Mouse (Mus musculus) kidney, adult 2 months (tissue): ENCODE data around the gene Nln. TPM values are rescaled to one million over a fixed set of nuclear protein-coding genes. Genes with fewer than 3 reads are reported as not detected.
A peak's percentile ranks its signal among the peaks of the same experiment; 100 is the strongest.

Experiments used
- DNase-seq: peaks from one replicate; pipeline ENCODE4 v3.0.0; 2021
- H3K27ac ChIP-seq: fragments of 200-500 bp; 2 replicates; pipeline ENCODE4 v1.5.1; 2012; ENCODE audit warnings: low read depth, low read length, control low read depth, inconsistent platforms; ENCODE audit not compliant: insufficient read depth
- H3K27me3 ChIP-seq: fragments of 200-500 bp; replicated peaks from 2 replicates; pipeline ENCODE4 v1.6.1; 2012; ENCODE audit warnings: mild to moderate bottlenecking, moderate library complexity, low read length, inconsistent platforms; ENCODE audit not compliant: control insufficient read depth, insufficient read depth
- H3K36me3 ChIP-seq: fragments of 200-500 bp; 2 replicates; pipeline ENCODE4 v1.6.1; 2012; ENCODE audit warnings: mild to moderate bottlenecking, moderate library complexity, low read length, inconsistent platforms; ENCODE audit not compliant: control insufficient read depth, insufficient read depth
- H3K4me1 ChIP-seq: fragments of 200-500 bp; 2 replicates; pipeline ENCODE4 v1.6.1; 2011; ENCODE audit warnings: low read length; ENCODE audit not compliant: control insufficient read depth, insufficient read depth
- H3K4me3 ChIP-seq: fragments of 200-500 bp; 2 replicates; pipeline ENCODE4 v1.5.1; 2011; ENCODE audit warnings: mild to moderate bottlenecking, low read depth, low read length, control low read depth; ENCODE audit not compliant: insufficient read depth
- CTCF ChIP-seq: fragments of 200-500 bp; conservative IDR thresholded peaks from 2 replicates; pipeline ENCODE4 v1.5.1; 2011; ENCODE audit warnings: low read depth, mild to moderate bottlenecking, control low read depth, low read length, moderate library complexity, mixed read lengths; ENCODE audit not compliant: insufficient read depth, insufficient read length
- POLR2A ChIP-seq: fragments of 200-500 bp; IDR thresholded peaks from one replicate; pipeline ENCODE4 v1.6.1; 2011; ENCODE audit warnings: low read depth, low read length, control low read depth
- WGBS: fragments of 180-500 bp; shearing (Covaris S2); methylation state at CpG from one replicate; pipeline ENCODE4 v1.1.7; 2018; 5-methylcytosine and 5-hydroxymethylcytosine counted together
- polyA plus RNA-seq: library from polyadenylated mRNA; depleted of rRNA; stranded (reverse); fragments of >200 nt; gene quantifications from 2 replicates; pipeline ENCODE4 v1.2.3, GENCODE M21; 2012

Gene Nln
- polyA plus RNA-seq, 1 experiment = 11.3 TPM

DNA sequence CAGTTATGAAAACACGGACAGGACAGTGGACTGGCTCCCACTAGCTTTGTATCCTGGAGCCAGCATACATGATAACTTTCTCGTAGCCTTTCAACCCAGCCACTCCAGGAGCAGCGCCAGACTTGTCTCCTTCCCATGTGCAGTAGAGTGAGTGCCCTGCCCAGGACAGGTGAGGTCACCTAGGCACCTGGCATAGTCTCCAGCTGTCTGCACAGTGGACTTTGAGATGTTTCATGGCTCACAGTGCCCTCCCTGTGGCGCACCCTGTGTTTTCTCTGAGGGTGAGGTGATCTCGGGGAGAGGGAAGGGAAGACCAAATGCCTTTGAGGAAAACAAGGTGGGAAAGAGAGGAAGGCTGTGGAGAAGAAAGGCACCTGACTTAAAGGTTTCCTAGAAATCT, 80.3 kb downstream of the Nln start:
- H3K36me3 ChIP-seq = no peaks in the 10 kb centered on the region

DNA sequence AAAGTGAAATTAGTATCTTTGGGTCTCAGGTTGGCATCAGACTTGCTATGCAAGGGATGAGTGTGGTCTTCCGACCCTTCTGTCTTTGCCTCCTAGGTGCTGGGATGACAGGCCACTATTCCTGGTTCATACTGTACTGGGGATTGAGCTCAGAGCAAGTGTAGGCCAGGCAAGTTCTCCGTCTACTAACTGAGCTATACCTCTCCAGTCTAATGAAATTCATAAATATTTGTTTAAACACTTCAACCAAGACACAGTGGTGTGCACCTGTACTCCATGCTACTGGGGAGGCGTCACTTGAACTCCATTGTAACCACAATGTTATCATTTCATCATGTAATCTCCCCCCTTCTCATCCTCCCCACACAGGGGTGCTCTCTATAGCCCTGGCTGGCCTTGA, 82.9 kb downstream of the Nln start:
- no peak for DNase-seq
- Histone ChIP-seq H3K27me3 (no peaks in the 10 kb centered on the region), H3K4me3 (no peak overlapping the region), H3K4me1 (peaks cover 17% of the 10 kb centered on the region), H3K36me3 (no peaks in the 10 kb centered on the region), H3K27ac (no peak overlapping the region)
- 98% methylated on average over 3 of the region's 3 CpGs for WGBS
- no peak for TF ChIP-seq CTCF
- TF ChIP-seq POLR2A = no peak

More for the DNA sequence above, 80.3 kb downstream of the Nln start:
- DNase-seq = peak; percentile 75
- H3K27ac ChIP-seq = no peak overlapping the region
- WGBS = 51% methylated on average over 5 of the region's 5 CpGs
- peaks cover 20% of the 10 kb centered on the region for H3K4me1 ChIP-seq
- no peaks in the 10 kb centered on the region for H3K27me3 ChIP-seq
- TF ChIP-seq POLR2A = no peak
- TF ChIP-seq CTCF = no peak
- H3K4me3 ChIP-seq = no peak overlapping the region

DNA sequence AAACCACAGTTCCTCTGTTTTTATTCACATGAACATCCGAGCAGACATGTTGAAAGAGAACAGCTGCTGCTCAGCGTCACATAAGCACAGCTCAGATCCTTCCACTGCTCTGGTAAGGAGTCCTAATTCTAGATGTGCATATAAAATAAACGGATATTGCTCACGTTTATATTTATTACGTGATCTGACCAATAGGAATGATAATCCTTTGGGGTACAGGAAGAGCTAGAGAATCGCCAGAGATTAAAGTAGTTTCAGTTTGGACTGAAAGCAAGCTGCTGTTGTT, 83.8 kb downstream of the Nln start:
- Histone ChIP-seq H3K36me3 (no peaks in the 10 kb centered on the region), H3K27me3 (no peaks in the 10 kb centered on the region), H3K27ac (peak overlapping the region; percentile 77), H3K4me1 (peaks cover 15% of the 10 kb centered on the region), H3K4me3 (no peak overlapping the region)
- TF ChIP-seq CTCF = no peak
- no peak for TF ChIP-seq POLR2A
- DNase-seq = no peak
- WGBS = 63% methylated on average over 6 of the region's 6 CpGs

DNA sequence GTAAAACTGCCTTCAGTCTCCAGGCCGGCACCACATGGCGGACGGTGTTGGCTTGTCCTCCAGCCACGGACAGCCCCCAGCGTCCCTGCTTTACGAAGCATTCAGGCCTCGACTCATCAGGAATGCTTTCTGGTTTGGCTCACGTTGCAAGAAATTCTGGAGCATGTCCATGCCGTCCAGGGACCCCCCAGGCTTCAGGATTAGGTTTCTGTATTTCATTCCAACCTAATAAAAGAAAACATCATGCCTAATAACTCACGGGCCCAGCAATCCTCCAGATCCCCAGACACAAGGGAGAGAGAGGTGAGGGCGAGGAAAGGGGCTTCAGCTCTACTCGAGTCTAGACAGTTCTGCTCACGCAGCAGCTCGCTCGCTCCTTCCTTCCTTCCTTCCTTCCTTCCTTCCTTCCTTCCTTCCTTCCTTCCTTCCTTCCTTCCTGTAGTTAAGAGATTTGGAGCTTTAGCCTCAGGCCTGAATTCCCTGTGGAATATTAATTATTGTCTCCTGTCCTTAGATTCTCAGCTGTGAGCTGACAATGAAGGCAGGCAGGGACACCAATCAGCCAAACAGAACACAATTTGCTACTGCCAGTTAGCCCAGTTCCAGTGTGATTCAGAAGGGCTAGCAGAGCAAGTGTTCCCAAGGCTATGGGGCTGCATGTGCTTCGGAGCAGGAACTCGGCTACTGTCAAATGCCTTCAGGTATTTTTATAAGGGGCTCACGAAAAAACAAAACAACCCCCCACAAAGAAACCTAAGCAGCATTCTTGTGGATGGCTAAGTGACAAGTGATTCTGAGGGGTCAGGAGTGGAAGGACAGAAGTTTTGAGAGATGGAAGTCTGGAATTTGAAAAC, 84.3 kb downstream of the Nln start:
- DNase-seq = no peak
- WGBS = 65% methylated on average over 18 of the region's 18 CpGs
- Histone ChIP-seq H3K4me1 (peaks cover 15% of the 10 kb centered on the region), H3K27ac (peak overlapping the region; percentile 77), H3K4me3 (no peak overlapping the region), H3K27me3 (no peaks in the 10 kb centered on the region), H3K36me3 (no peaks in the 10 kb centered on the region)
- TF ChIP-seq POLR2A (no peak), CTCF (no peak)

DNA sequence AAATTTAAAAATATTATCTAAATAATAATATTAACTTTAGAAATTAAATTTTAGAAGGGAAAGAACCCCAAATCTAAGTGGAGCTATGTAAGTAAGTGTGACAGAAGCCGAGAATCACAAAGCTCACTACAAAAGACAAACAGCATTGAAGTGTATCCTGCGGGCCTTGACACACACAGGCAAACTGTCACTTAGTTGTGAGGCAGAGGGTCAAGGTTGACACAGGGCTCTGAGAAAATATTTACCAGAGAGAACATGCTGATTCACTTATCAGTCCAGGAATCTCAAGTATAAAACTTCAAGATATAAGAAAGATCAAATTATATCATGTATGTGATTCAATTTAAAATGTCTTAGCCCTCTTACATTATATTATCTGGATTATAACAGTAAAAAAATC, 85.1 kb downstream of the Nln start:
- Histone ChIP-seq H3K27me3 (no peaks in the 10 kb centered on the region), H3K36me3 (no peaks in the 10 kb centered on the region), H3K4me1 (peaks cover 14% of the 10 kb centered on the region), H3K27ac (no peak overlapping the region), H3K4me3 (no peak overlapping the region)
- WGBS = 70% methylated on average over 2 of the region's 2 CpGs
- DNase-seq = no peak
- no peak for TF ChIP-seq CTCF
- TF ChIP-seq POLR2A = no peak

DNA sequence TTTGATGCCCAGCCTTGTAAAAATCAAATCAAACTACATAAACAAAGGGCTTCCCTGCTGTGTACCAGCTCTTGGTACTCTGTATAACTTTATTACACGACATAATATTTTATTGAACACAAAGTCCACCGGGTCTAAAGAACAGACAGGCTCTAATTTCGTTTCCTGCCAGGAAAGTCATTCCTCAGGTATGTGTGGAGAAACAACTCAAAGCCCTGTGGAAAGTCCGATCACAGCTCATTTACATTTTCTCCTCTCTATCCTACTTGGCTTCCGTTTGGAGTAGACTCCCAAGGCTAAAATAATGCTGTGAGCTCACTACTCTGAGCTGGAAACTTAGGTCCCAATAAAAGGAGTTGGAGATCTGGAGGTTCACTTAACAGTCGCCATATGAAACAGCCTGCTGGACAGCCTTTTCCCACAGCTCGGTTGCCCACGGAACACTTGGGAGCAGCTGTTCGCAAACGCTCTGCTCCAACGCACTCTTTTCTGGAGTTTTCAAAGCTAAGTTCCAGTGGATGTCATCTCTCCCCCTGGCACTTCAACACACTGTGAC, 86.0 kb downstream of the Nln start:
- WGBS = 28% methylated on average over 11 of the region's 11 CpGs
- TF ChIP-seq POLR2A = no peak
- TF ChIP-seq CTCF = no peak
- H3K27ac ChIP-seq = peak overlapping the region; percentile 68
- H3K36me3 ChIP-seq = no peaks in the 10 kb centered on the region
- peak; percentile 61 for DNase-seq
- H3K27me3 ChIP-seq = no peaks in the 10 kb centered on the region
- H3K4me1 ChIP-seq = peaks cover 11% of the 10 kb centered on the region
- H3K4me3 ChIP-seq = no peak overlapping the region

DNA sequence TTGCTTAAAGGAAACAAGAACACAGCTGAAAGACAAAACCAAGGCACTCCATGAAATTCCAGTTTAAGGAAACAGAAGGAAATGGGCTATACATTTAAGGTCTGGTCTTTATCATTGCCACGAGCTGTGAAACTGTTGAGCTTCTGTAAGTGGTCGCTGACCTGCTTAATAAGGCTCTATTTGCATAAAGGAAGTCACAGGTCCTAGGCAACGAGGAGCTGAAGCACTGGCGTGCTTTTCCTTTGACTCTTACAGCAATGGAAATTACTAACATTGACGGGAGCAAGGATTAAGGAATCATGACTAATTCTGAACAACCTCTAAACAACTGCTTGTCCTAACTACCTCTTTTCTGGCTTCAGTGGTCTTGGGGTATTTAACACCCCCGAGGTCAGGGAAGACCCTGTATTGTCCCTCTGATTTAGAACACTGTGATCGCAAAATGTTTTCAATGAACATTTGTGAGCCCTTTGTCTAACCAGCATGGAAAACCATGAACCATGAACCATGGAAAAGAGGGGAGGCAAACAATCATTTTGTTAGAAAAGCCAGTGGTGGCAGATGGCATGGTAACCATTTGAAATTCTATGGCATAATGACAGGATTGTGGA, 90.8 kb downstream of the Nln start:
- DNase-seq = no peak
- Histone ChIP-seq H3K27me3 (no peaks in the 10 kb centered on the region), H3K4me3 (no peak overlapping the region), H3K4me1 (peaks cover 3% of the 10 kb centered on the region), H3K36me3 (no peaks in the 10 kb centered on the region), H3K27ac (no peak overlapping the region)
- TF ChIP-seq POLR2A (no peak), CTCF (no peak)
- 58% methylated on average over 7 of the region's 7 CpGs for WGBS
